Mouse (Mus musculus) hindbrain, embryonic 11.5 days (tissue): ENCODE data around the gene Rasgrp4. TPM values are rescaled to one million over a fixed set of nuclear protein-coding genes. Genes with fewer than 3 reads are reported as not detected.
"Not testable (repeated sequence)": the region's sequence is repeated elsewhere in the genome, so short reads cannot be mapped to it uniquely, and the experiment has no call there.

Source experiments
- ATAC-seq: fragments of 200-750 bp; cut with Nextera tagmentation; 2 replicates; pipeline ENCODE4 v1.8.0; 2017; ENCODE audit warnings: mild to moderate bottlenecking, moderate TSS enrichment, moderate library complexity; ENCODE audit not compliant: low FRiP score
- DNase-seq: peaks from one replicate; pipeline ENCODE4 v3.0.0-alpha.2; 2015; ENCODE audit warnings: low spot score
- H3K27ac ChIP-seq: fragments of 300-500 bp; sonication (generic); 2 replicates; pipeline ENCODE4 v1.5.1; 2014; ENCODE audit warnings: mild to moderate bottlenecking, low read depth, low read length
- H3K27me3 ChIP-seq: fragments of 300-500 bp; sonication (generic); 2 replicates; pipeline ENCODE4 v1.6.1; 2014; ENCODE audit warnings: mild to moderate bottlenecking, low read length, moderate library complexity, mixed read lengths; ENCODE audit not compliant: control insufficient read depth, insufficient read depth
- H3K36me3 ChIP-seq: fragments of 300-500 bp; sonication (generic); 2 replicates; pipeline ENCODE4 v1.6.1; 2014; ENCODE audit warnings: mild to moderate bottlenecking, low read length, moderate library complexity, mixed read lengths; ENCODE audit not compliant: control insufficient read depth, insufficient read depth
- H3K4me1 ChIP-seq: fragments of 300-500 bp; sonication (generic); replicated peaks from 2 replicates; pipeline ENCODE4 v1.6.1; 2014; ENCODE audit warnings: low read length, mixed read lengths; ENCODE audit not compliant: control insufficient read depth, insufficient read depth
- H3K4me2 ChIP-seq: fragments of 300-500 bp; sonication (generic); replicated peaks from 2 replicates; pipeline ENCODE4 v1.6.1; 2014; ENCODE audit warnings: mild to moderate bottlenecking, low read depth, low read length
- H3K4me3 ChIP-seq: fragments of 300-500 bp; sonication (generic); 2 replicates; pipeline ENCODE4 v1.5.1; 2014; ENCODE audit warnings: low read depth, low read length
- H3K9ac ChIP-seq: fragments of 300-500 bp; sonication (generic); 2 replicates; pipeline ENCODE4 v1.6.1; 2014; ENCODE audit warnings: low read depth, low read length
- H3K9me3 ChIP-seq: fragments of 300-500 bp; sonication (generic); 2 replicates; pipeline ENCODE4 v1.6.1; 2016; ENCODE audit warnings: low read length; ENCODE audit not compliant: control insufficient read depth
- WGBS: fragments of 180-500 bp; shearing (Covaris S2); extraction: QIAGEN DNeasy Blood & Tissue Kit; methylation state at CpG from one replicate; pipeline ENCODE4 v1.1.7; 2014; 5-methylcytosine and 5-hydroxymethylcytosine counted together
- polyA plus RNA-seq: library from polyadenylated mRNA; unstranded; fragments of >200 nt; fragmentation: Nextera tagmentation; extraction: Ambion mirVana; gene quantifications from 2 replicates; pipeline ENCODE4 v1.2.1, GENCODE M21; 2014

The Rasgrp4 gene
- polyA plus RNA-seq, 1 experiment from 2014 or later = 0.52 TPM

GRCm38 (mm10) chr7:29139237-29139636 lies 4.6 kb downstream of the Rasgrp4 start:
- 89% methylated on average over 3 of the region's 4 CpGs for WGBS
- H3K36me3 ChIP-seq, H3K4me3 ChIP-seq, DNase-seq, H3K9ac ChIP-seq, H3K27ac ChIP-seq, H3K27me3 ChIP-seq, H3K4me1 ChIP-seq, H3K9me3 ChIP-seq, ATAC-seq, H3K4me2 ChIP-seq: not testable (repeated sequence)

- DNase-seq (no peak), ATAC-seq (no peak)
- Histone ChIP-seq H3K4me2 (no peak overlapping the region), H3K4me1 (no peaks in the 10 kb centered on the region), H3K27ac (no peak overlapping the region), H3K4me3 (no peak overlapping the region), H3K9ac (no peak overlapping the region), H3K36me3 (no peaks in the 10 kb centered on the region), H3K9me3 (no peaks in the 10 kb centered on the region), H3K27me3 (no peaks in the 10 kb centered on the region; the same call in 1 of the 2 replicates)
- 84% methylated on average over 8 of the region's 8 CpGs for WGBS
These were observed 6.8 kb downstream of the Rasgrp4 start for GRCm38 (mm10) chr7:29141416-29141815.

- H3K4me2 ChIP-seq = no peak overlapping the region
- no peak for DNase-seq
- WGBS = 92% methylated on average over 4 of the region's 4 CpGs
These were observed 9.4 kb downstream of the Rasgrp4 start for GRCm38 (mm10) chr7:29144006-29144405.

GRCm38 (mm10) chr7:29146625-29147367 lies 12.1 kb downstream of the Rasgrp4 start:
- no peak overlapping the region for H3K9ac ChIP-seq
- 84% methylated on average over 7 of the region's 7 CpGs for WGBS
- DNase-seq (no peak), ATAC-seq (no peak)
- H3K4me3 ChIP-seq = no peak overlapping the region
- H3K9me3 ChIP-seq = no peaks in the 10 kb centered on the region
- no peak overlapping the region for H3K27ac ChIP-seq
- no peaks in the 10 kb centered on the region for H3K36me3 ChIP-seq
- no peaks in the 10 kb centered on the region for H3K4me1 ChIP-seq
- H3K27me3 ChIP-seq = no peaks in the 10 kb centered on the region
- no peak overlapping the region for H3K4me2 ChIP-seq

More at GRCm38 (mm10) chr7:29144006-29144405, 9.4 kb downstream of the Rasgrp4 start:
- no peak for ATAC-seq
- H3K9ac ChIP-seq = no peak overlapping the region
- no peak overlapping the region for H3K27ac ChIP-seq
- no peaks in the 10 kb centered on the region for H3K4me1 ChIP-seq
- no peak overlapping the region for H3K4me3 ChIP-seq
- H3K9me3 ChIP-seq = no peaks in the 10 kb centered on the region
- no peaks in the 10 kb centered on the region for H3K27me3 ChIP-seq
- H3K36me3 ChIP-seq = no peaks in the 10 kb centered on the region

- DNase-seq (no peak), ATAC-seq (no peak)
- Histone ChIP-seq H3K36me3 (no peaks in the 10 kb centered on the region), H3K27ac (no peak overlapping the region), H3K4me3 (no peak overlapping the region), H3K4me1 (no peaks in the 10 kb centered on the region), H3K27me3 (no peaks in the 10 kb centered on the region), H3K4me2 (no peak overlapping the region), H3K9ac (no peak overlapping the region), H3K9me3 (no peaks in the 10 kb centered on the region)
- 87% methylated on average over 15 of the region's 15 CpGs for WGBS
These were observed 14.1 kb downstream of the Rasgrp4 start for GRCm38 (mm10) chr7:29148771-29149170.

- H3K27me3 ChIP-seq = 0 out of 2 replicates have a peak, but pooled peaks cover 2% of the 10 kb centered on the region
- ATAC-seq (no peak), DNase-seq (no peak)
- no peak overlapping the region for H3K9ac ChIP-seq
- H3K4me2 ChIP-seq = no peak overlapping the region
- H3K4me3 ChIP-seq = no peak overlapping the region
- no peak overlapping the region for H3K27ac ChIP-seq
- no peaks in the 10 kb centered on the region for H3K9me3 ChIP-seq
- H3K36me3 ChIP-seq = no peaks in the 10 kb centered on the region
- H3K4me1 ChIP-seq = no peaks in the 10 kb centered on the region
- 74% methylated on average over 10 of the region's 10 CpGs for whole genome bisulfite sequencing
These were observed 16.8 kb downstream of the Rasgrp4 start for GRCm38 (mm10) chr7:29151486-29151885.

GRCm38 (mm10) chr7:29154018-29154720 lies 19.5 kb downstream of the Rasgrp4 start:
- no peak overlapping the region for H3K27ac ChIP-seq
- H3K4me3 ChIP-seq = no peak overlapping the region
- DNase-seq (no peak), ATAC-seq (no peak)
- H3K9me3 ChIP-seq = no peaks in the 10 kb centered on the region
- no peaks in the 10 kb centered on the region for H3K36me3 ChIP-seq
- 96% methylated on average over 14 of the region's 14 CpGs for WGBS
- H3K4me1 ChIP-seq = no peaks in the 10 kb centered on the region
- peaks cover 5% of the 10 kb centered on the region; the same call in 1 of the 2 replicates for H3K27me3 ChIP-seq
- H3K4me2 ChIP-seq = no peak overlapping the region
- H3K9ac ChIP-seq = no peak overlapping the region

- Histone ChIP-seq H3K36me3 (no peaks in the 10 kb centered on the region), H3K4me2 (peak overlapping the region; percentile 86), H3K27ac (peak overlapping the region; percentile 72), H3K27me3 (peaks cover 6% of the 10 kb centered on the region; the same call in 1 of the 2 replicates), H3K9me3 (no peaks in the 10 kb centered on the region), H3K4me3 (peak overlapping the region; percentile 69), H3K9ac (peak overlapping the region; percentile 66), H3K4me1 (no peaks in the 10 kb centered on the region)
- peak; percentile 92 for DNase-seq
- 7% methylated on average over 35 of the region's 37 CpGs for WGBS
- peak; percentile 92 for ATAC-seq
These were observed 20.7 kb downstream of the Rasgrp4 start for GRCm38 (mm10) chr7:29155196-29155837.
